Mouse (Mus musculus): ENCODE measurements at regions not wholly inside any gene's neighbourhood (a gene's known extent, or its start where the extent isn't known, plus 50 kb on each side); places are given as distances from the start of the nearest gene placed in this dataset.
"Not testable (repeated sequence)": the region's sequence is repeated elsewhere in the genome, so short reads cannot be mapped to it uniquely, and the experiment has no call there.

DNA sequence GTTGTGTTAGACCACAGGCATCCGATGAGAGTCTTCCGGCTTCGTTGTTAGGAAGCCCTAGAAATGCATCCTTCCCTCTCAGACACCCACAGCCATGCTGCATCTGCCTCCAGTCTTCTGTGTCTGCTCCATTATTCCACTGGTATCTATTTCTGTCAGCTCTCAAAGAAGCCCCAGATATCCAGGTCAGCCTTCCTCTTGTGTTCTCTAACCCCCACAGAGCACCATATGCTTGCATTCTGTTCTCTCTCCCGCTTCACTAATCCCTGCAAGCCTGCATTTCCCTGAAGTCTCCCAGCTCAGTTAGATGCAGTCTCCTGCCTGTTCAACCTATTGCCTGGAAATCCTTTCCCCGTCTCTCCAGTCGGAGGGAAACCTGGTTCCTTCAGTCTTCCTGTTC, 53.6 kb upstream of the Wdfy3 start:
- no peak for DNase-seq

DNA sequence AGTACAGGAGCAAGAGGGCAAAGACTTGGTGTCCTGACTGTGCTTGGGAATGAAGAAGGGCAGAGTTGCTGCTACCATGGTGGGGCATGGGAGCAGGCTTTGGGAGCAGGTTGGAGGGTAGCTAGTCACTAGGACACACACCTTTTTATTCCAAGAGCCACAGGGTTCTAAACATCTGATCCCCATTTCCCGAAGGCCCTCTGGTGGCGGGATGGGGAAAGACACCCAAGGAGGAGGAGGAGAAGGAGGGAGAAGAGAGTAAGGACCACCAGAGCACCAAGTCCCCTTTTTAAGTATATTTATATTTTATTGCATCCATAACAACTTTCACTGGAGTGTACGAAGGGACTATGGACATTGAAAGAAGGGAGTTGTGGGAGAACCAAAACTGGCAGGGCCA, 57.0 kb upstream of the Wdfy3 start:
- DNase-seq: peak; percentile 7 to 57

DNA sequence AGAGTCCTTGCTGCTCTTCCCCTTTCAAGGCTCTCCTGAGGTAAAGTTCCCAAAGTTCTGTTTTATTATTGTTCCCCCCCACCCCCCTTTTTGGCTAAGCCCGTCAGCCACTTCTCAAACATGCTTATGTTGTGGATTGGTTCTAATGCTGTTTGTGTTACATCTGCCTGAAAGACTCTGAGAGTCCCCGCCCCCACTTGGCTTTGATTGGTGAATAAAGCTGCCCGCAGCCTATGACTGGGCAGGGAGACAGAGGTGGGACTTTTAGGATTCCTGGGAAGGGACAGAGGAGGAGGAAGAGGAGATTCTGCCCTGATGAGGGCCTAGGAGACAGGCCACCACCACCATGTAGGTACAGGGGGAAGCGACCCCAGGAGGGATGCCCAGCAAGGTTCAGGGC, 78.3 kb upstream of the Wdfy3 start:
- DNase-seq: no peak

DNA sequence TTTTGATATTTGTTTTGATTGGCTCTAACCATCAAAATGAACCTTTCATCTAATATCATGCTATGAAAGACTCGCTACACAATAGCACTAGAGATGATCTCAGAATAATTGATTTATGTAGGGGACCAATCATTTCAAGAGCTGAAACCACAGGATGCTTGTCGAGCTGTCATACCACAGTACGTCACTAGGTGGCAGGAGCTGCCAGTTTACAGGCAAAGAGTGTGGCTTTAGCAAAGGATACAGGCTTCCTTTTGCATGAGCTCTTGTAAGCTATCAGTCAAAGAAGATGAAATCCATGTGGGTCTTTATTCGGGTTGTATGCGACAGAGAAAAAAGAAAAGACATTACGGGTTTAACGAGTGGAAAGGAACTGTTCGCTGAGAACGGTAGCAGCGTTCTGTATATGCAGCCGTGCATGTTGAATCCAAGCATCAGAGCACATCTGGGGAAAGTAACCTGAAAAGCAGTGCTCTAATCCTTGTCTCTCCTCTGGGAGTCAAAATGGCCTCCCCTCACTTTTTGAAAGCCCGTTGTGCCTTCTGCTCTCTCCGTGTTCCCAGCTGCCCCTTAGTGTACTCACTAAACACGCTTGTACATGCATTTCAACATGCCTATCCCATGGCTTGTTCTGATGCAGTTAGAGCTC, 79.9 kb upstream of the Wdfy3 start:
- DNase-seq: peak; percentile 36 to 86

DNA sequence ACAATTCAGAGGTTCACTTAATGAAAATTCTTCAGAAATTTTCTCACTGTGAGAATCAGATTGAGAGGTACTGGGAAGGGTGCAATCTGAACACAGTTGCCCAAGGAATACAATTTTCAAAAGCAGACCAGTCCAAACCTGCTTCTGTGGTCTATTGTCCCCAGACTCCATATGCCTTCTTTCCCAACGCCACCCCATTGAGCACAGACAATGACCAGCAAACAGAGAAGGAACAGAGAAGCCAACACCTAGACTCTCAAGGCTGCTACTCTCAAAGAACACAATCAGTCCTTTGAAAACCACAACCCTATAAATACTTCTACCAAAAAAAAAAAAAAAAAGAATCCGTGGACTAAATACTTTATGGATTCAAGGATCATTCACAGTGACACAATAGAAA, 89.9 kb upstream of the Wdfy3 start:
- DNase-seq: no peak

DNA sequence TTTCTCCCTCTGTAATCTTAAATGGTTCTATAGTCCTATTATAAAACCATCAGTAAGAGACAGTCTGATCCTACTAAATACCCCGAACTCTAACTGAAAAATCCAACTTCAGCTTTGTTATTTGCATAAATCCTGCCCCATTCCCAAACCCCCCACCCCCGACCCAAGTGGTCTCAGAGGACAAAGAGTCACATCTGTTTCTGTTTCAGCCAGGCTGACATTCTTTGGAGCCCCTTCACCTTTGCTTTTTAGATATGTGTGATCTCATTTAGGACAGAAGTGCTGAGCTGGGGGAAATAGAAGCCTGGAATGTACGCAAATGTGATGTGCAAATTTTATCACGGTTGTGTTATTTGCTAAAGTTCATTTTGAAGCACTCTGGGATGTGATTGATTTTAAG, 98.3 kb upstream of the Wdfy3 start:
- no peak for DNase-seq

DNA sequence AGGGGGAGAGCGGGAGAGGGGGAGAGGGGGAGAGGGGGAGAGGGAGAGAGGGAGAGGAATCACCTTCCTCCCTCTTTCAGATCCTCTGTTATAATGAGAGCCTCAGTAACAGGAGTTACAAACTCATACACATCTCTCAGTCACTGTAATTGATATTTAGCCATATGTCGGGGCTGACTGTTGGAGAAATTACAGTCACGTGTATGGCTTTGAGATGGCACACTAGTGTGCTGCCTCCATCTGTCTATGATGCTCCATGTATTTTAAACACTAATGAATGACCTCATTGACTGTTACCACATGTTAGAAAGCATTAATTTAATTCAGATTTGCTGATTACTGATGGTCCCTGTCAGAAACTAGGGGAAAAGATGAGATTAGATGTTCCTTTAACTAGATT, 102.1 kb upstream of the Wdfy3 start:
- no peak for DNase-seq

DNA sequence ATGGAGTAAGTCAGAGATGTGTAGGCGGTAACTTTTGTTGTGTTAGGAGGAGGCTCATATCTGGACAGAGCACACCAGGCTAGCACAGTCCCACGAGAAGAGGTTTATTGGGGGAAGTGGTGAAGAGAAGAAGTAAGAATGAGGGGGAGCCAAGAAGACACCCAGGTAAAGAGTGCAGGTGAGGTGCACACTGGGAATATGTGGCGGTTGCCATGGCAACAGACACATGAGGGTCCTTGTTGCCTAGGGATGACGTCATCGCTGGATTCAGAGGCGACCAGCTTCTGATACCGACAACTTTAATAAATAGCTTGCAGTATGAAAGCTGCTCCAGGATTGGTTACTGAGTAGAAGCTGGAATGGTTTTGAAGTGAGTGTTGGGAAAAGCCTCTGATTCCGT, 110.5 kb upstream of the Wdfy3 start:
- DNase-seq: no peak

DNA sequence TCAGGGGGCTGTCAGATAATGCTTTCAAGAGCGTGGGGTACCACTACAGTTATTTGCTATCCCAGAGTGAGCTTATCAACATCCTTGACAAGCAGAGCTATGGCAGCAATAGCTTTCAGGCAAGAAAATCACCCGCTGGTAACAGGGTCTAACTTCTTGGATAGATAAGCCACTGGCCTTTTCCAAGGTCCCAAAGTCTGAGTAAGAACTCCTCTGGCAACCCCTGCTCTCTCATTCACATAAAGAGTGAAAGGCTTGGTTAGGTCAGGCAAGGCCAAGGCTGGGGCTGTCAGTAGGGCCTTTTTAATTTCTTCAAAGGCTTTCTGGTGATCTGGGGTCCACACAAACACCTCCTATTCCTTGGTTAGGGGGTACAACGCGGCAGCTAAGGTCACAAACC, 119.2 kb upstream of the Wdfy3 start:
- DNase-seq: not testable (repeated sequence)

DNA sequence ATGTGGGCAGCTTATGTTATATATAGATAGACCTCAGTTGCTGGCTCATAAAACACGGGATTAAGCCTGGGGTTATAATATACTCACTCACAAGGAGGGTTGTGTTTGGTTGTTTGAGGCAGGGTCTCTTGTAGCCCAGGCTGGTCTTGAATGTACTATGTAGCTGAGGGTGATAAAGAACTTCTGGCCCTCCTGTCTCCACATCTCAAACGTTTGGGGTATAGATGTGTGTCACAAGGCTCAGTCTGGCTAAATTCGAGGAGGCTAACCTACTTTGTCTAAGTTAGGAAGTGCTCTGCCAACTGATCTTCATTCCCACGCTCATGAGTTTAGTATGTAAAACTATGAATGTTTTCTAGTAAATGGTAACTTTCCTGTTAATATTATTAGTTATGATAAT, 136.7 kb upstream of the Wdfy3 start:
- DNase-seq: no peak

DNA sequence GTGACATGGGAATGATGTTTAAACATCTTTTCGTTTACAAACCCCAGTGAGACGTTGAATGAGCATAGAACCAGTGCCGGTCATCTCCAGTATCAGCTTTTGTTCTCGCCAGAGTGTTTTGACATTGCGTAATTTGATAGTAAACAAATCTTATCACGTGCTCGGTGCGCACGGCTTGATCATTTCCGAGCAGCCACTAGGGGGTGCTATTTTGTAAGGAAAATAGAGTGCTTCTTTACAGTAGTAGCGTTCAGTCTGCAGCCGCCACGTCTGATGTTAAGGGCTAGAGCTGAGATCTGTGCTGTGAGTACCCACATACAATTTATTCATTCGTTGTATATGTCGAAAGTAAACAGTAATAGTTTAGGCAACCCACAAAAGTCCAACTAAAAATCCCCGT, 137.2 kb upstream of the Wdfy3 start:
- peak; percentile 68 to 87 for DNase-seq

DNA sequence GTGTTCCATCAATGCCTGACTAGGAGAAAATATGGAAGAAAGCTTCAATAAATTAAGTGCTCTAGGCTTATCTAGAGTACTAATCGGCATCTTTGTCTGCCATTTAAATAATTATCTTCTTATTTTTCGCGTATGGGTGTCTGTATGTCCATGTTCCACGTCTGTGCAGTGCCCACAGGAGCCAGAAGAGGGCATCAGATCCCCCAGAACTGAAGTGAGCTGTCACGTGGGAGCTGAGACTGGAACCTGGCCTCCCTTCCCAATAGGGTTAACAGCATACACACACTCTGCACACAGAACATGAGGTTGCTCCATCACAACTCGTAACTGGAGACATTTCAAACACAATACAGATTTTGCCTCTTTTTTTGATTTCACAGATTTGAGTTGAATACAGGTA, 143.4 kb upstream of the Wdfy3 start:
- DNase-seq: peak; percentile 13 to 46

DNA sequence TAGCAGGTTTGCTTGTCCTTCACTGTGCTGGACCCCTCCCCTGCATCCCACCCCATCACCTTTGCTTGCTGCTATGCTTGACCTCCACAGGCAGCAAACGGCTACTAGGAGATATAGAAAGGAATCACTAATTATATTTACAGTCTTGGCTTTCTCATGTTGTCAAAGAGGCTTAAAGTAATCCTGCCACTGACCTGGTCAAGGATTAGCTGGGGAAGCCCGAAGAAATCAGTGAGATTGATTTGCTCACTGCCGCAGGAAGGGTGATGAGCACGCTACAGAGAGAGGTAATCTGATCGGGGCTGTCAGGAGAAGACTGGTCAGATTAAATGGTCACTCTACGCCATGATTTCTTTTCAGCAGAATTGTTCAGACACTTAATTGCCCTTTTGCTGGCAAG, 157.4 kb upstream of the Wdfy3 start:
- no peak for DNase-seq

DNA sequence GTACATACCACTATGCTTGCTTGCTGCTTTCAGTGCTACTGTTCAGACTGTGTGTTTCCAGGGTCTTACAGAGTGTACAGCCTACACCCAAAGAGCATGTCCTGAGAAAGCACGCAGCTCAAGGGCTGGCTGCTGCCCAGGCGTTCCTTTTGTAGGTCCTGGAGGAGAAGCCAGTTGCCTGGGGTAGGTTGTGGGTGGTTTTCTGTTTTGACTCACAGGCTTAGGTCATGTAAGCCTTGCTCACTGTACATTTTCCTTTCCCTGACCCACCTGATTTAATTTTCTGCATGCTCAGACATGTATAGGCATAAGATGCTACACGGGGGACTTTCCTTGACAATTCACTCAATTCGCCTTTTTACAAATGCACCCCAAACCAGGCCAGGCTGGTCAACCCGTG, 172.9 kb upstream of the Wdfy3 start:
- DNase-seq: no peak

DNA sequence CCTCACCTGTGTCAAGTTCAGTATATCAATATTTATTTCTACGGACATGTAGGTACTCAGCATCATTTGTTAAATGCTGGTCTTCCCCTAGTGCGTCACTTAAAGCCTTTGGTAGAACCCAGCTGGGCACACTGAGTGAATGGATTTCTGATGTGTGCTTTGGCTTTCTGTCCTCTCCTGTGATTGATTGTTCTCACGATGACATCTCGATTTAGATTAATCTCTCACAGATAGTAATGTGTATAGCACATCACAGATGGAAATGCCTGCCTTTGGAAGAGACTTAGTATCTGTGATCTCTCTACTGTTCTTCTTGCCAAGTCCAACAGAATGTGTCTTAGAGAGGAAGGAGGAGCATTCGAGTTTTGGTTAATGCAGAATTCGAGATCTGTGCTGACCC, 175.0 kb upstream of the Wdfy3 start:
- DNase-seq: no peak

DNA sequence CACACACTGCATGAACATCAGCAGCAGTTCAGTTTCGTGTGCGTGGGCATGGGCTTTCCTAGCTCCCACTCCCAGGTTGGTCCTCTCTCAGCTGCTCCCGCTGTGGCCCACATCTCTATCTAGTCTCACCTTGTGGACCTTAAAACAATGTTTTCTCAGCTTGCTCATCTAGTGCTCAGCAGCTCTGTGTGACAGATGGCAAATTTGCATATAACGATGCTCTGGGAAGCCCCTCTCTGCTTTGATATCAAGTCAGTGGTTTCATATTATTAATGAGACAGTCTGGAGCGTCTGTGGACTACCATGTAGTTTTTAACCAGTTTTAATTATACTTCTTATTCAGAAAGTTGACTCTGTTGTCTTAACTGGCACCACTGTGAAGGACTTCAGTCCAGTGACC, 179.0 kb upstream of the Wdfy3 start:
- no peak for DNase-seq

DNA sequence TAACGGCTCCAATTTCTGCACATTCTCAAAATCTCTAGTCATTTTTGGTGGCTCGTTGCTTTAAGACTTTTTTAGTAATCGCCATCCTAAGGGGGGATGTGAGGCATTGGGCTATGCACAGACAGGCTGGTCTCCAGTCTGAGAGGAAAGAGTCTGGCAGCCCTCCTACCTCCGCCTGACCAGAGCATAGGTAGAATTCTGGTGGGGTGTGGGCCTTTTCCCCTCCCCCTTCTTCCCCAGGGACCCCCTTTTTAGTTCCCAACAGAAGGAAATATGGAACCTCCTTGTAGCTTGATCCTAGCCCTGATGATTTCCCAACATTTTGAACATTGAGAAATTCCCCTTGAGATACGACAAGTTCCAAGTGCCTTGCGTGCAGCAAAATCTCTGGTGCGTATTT, 181.4 kb upstream of the Wdfy3 start:
- DNase-seq: no peak

DNA sequence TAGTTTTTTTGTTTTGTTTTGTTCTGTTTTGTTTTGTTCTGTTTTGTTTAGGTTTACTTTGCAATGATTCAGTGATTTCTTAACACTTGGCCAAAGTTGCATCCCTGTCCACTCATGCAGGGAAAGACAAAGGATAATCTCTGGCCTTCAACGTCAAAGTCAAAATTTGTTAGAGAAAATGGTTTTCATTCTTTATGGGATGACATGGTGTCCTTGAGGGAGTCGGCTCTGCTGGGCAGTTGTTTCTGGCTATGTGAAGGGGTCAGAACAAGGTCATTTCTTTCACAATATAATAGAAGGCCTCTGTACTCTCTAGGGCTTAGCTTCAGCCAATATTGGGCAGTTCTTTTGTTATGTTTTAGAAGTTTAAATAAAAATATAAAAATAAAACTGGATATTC, 184.1 kb upstream of the Wdfy3 start:
- DNase-seq: peak; percentile 34 to 48

DNA sequence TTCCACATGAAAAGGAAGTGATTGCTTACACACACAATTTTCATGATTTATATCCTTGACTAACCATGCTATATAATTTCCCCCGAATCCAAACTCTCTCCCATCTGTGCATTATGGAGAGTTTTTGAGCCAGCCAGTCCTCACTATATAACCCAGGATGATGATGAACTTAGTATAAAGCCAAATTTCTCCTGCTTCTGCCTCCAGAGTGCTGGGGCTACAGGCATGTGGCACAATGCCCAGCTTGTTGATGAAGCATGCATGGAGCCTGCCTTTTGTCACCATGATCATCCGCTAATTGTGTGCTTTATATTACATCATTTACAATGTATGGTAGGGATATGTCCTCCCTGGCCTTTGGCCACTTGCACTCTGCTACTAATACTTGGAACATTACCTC, 187.4 kb upstream of the Wdfy3 start:
- DNase-seq: no peak

DNA sequence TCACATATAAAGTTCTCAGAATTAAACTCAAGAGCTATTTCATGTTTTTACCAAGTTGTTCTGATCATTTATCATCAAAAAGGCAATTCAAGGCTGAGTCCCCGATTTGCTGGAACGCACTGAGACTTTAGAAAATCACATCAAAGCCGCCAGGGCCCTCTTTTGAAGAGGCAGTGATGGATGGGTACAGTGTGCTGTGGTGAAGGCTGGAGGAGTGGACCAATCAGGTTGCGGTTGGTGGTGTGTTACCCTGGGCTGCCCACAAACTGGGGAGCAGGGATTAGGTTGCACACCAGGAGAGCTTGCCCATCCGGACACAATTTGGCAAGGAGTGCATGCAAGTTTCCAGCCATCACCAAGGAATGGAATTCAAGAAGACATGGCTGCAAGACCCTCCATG, 191.9 kb upstream of the Wdfy3 start:
- no peak for DNase-seq

DNA sequence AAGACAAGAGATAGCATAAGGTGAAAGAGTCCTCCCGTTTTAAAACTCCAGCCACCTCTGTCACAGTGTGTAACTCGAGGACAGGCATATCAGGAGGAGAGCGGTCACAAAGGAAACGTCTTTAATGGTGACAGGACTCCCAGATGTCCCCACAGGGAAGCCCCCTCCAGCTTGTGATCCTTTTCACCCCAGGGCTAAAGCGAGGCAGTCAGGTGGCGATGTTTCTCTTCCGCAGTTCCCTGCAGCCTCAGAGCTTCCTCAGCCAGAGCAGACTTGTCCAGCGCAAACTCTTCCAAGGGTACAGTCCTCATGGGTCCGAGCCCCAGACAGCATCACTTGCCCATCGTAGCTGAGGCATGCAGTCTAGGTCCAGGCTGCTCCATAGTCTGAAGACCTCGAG, 196.7 kb upstream of the Wdfy3 start:
- DNase-seq: no peak

DNA sequence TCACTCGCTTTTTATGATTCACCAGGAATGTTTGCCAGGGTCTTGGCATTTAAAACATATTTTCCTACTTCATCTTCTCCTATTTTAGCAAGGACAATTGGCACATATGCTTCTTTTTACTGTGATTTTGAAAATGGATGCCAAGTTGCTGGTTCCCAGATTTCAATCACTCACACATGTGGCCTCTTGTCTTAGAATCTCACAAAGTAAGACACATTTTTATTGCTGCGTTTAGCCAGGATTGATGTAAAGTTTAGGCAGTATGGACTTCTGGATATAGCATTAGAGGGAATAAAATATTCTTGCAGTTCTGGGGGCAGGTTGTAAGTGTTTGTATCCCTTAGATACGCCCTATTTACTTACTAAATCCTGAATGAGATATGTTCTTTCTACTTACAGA, 197.4 kb upstream of the Wdfy3 start:
- DNase-seq: no peak

DNA sequence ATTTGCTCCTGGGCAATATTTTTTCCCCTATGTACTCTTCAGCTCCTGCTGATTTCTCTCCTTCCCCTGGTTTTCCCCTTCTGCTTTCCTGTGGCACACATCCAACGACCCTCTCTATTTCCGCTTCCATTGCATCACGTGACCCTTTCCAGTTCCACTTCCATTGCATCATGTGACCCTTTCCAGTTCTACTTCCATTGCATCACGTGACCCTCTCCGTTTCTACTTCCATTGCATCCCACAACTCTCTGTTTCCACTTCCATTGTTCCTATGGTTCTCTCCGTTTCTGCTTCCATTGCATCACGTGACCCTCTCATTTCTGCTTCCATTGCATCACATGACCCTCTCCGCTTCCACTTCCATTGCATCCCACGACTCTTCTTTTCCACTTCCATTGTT, 199.5 kb upstream of the Wdfy3 start:
- no peak for DNase-seq

DNA sequence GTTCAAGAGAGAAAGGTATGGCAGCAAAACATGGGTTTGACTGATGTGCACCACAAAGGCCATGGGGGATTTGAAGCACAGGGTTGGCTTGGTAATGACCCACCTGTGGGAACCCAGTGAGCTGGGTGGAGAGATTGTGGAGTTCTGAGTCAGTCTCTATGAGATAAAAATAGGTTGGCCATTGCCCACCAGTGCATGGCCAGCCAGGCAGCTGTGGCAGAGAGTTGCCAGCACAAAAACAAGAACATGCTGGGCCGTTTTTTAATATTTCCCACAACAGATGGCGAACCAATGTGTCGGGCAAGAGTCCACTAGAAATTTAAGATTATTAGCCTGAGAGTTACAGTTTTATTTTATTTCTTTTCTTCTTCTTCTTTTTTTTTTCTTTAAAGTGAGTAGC, 205.6 kb upstream of the Arhgap24 start:
- no peak for DNase-seq

DNA sequence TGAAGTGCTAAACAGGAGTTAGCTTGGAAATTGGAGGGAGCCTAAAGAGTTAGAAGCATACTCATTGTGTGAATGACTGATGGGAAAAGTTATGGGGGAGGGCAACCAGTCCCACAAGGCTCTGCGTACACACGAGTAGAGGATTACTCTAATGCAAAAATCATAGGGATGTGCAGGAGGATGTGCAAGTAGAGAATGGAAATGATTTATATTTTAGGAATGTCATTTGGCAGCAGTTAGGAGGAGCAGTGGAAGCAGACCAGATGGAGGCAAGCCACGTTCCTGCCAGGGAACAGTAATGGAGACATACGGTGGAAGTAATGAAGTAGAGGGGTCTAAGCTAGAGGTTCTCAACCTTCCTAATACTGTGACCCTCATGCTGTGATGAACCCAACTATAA, 194.1 kb upstream of the Arhgap24 start:
- DNase-seq: no peak
